ENCODE assay signal across 8 mouse cellular contexts in the genomic region with DNA sequence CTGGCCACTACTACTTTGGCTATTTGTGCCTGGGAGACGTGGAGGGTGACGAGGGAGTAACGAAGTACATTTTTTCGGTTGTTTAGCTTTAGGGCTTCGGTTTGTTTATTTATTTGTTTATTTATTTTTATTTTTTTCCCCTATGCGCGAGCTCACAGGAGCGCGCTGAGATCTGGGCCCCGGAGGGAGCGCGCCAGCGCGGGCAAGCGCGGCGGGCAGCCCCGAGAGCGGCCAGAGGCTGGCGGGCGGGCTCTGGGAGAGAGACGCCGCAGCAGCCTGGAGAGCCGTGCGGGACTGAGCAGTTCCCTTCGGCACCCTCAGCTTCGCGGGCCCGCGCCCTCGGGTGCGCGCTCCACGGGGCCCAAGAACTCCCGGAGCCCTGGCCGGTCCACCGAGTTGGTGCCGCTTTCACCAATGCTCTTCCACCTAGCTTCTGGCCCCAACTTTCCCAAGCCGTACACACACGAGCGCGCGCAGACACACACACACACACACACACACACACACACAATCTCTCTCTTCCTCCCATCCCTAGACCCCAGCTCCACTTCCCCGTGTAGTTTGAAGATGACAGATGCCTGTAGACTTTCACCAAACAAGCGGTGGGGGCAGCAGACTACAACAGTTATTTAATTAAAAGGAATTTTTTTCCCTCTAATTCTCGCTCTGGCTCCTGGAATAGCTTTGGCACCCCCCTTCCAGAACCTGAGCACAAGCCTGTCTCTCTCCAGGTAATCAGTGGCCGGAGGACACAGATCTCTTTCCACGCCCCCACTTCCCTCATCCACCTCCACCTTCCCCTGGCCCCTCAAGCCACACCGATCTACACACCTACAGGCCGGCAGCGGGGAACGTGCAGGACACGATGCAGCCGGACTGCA.
A peak's percentile ranks its signal among the peaks of the same experiment; 100 is the strongest.
DNase-seq lines count a peak whose midpoint lies in the region; ATAC-seq lines count a peak whose summit lies in the region.

No protein-coding gene starts in this region.

- peak overlapping the region; percentile 78 for H3K9ac ChIP-seq in hindbrain, embryonic 13.5 days
- H3K9ac ChIP-seq in midbrain, embryonic 16.5 days (ENCODE audit: low read depth, low read length), result peak overlapping the region; percentile 80

- H3K4me1 ChIP-seq in forebrain, embryonic 10.5 days, result peaks cover 41% of the 10 kb centered on the region
- H3K4me1 ChIP-seq in hindbrain, embryonic 13.5 days (replicated peaks), result peaks cover 42% of the 10 kb centered on the region
- peaks cover 23% of the 10 kb centered on the region for H3K4me1 ChIP-seq in midbrain, embryonic 16.5 days (ENCODE audit: control insufficient read depth, insufficient read depth, low read length)

- no peaks in the 10 kb centered on the region for H3K9me3 ChIP-seq in forebrain, embryonic 10.5 days
- no peaks in the 10 kb centered on the region for H3K9me3 ChIP-seq in hindbrain, embryonic 13.5 days
- no peaks in the 10 kb centered on the region for H3K9me3 ChIP-seq in midbrain, embryonic 16.5 days (replicated peaks; ENCODE audit: control insufficient read depth, low read length, poor library complexity, severe bottlenecking)

- H3K4me2 ChIP-seq in hindbrain, embryonic 13.5 days, result peak overlapping the region; percentile 100
- H3K4me2 ChIP-seq in midbrain, embryonic 16.5 days (ENCODE audit: low read length), result peak overlapping the region; percentile 99

- peaks cover 90% of the 10 kb centered on the region for H3K27me3 ChIP-seq in forebrain, embryonic 10.5 days (ENCODE audit: poor library complexity, severe bottlenecking)
- H3K27me3 ChIP-seq in hindbrain, embryonic 13.5 days, result peaks cover 68% of the 10 kb centered on the region
- peaks cover 5% of the 10 kb centered on the region; the same call in 1 of the 2 replicates for H3K27me3 ChIP-seq in midbrain, embryonic 16.5 days (ENCODE audit: control insufficient read depth, insufficient read depth, low read depth, low read length)

- under 1% methylated on average over 54 of the region's 54 CpGs for WGBS in forebrain, embryonic 10.5 days
- under 1% methylated on average over 54 of the region's 54 CpGs for WGBS in hindbrain, embryonic 13.5 days
- under 1% methylated on average over 51 of the region's 54 CpGs for WGBS in midbrain, embryonic 16.5 days

- H3K36me3 ChIP-seq in forebrain, embryonic 10.5 days (replicated peaks), result no peaks in the 10 kb centered on the region
- H3K36me3 ChIP-seq in hindbrain, embryonic 13.5 days, result no peaks in the 10 kb centered on the region
- no peaks in the 10 kb centered on the region for H3K36me3 ChIP-seq in midbrain, embryonic 16.5 days (ENCODE audit: control insufficient read depth, insufficient read depth, low read length)

- no peak overlapping the region for H3K27ac ChIP-seq in forebrain, embryonic 10.5 days
- no peak overlapping the region for H3K27ac ChIP-seq in hindbrain, embryonic 13.5 days
- H3K27ac ChIP-seq in midbrain, embryonic 16.5 days (ENCODE audit: low read length), result peak overlapping the region; percentile 10; the same call in 1 of the 2 replicates

- ATAC-seq in hindbrain, embryonic 13.5 days (ENCODE audit: low FRiP score), result peak; percentile 26
- ATAC-seq in midbrain, embryonic 16.5 days, result peak; percentile 16; the same call in 1 of the 2 replicates

- H3K4me3 ChIP-seq in forebrain, embryonic 10.5 days, result peak overlapping the region; percentile 69
- H3K4me3 ChIP-seq in hindbrain, embryonic 13.5 days, result peak overlapping the region; percentile 67
- H3K4me3 ChIP-seq in midbrain, embryonic 16.5 days (ENCODE audit: low read depth, low read length), result peak overlapping the region; percentile 72

- DNase-seq in adrenal gland, adult 18-20 months (ENCODE audit: low spot score in 2 of 2), result peak; percentile 22 to 27
- DNase-seq in adrenal gland, adult 8-10 months, result no peak
- DNase-seq in adrenal gland, postnatal 25 days, result peak; percentile 26
- peak; percentile 42 for DNase-seq in forebrain, embryonic 10.5 days (ENCODE audit: extremely low spot score, low spot score)
- DNase-seq in left cerebral cortex, adult 8-10 months (ENCODE audit: low spot score in 2 of 2), result peak; percentile 38 to 43
- DNase-seq in spleen, adult 12 weeks (ENCODE audit: low spot score), result no peak

Comparison
In these comparisons a context has a peak if more than half of its experiments do, and no peak if none do; other contexts are left out.
1. DNase-seq: peak in adrenal gland, adult 18-20 months (2 of 2), adrenal gland, postnatal 25 days (single experiment), forebrain, embryonic 10.5 days (single experiment) and left cerebral cortex, adult 8-10 months (2 of 2); none in adrenal gland, adult 8-10 months (single experiment) and spleen, adult 12 weeks (single experiment).
2. Peak in every context shown above with its lines, with median percentiles within 50 percentile points of each other: H3K4me3 ChIP-seq.